Mouse (Mus musculus): ENCODE results near the gene Rtn4r. TPM values are rescaled to one million over a fixed set of nuclear protein-coding genes. Genes with fewer than 3 reads are reported as not detected.
A peak's percentile ranks its signal among the peaks of the same experiment; 100 is the strongest.

The Rtn4r gene
- total and polyA plus RNA-seq, 2 experiments from 2014 or later, result 28.0 to 33.5 TPM

DNA sequence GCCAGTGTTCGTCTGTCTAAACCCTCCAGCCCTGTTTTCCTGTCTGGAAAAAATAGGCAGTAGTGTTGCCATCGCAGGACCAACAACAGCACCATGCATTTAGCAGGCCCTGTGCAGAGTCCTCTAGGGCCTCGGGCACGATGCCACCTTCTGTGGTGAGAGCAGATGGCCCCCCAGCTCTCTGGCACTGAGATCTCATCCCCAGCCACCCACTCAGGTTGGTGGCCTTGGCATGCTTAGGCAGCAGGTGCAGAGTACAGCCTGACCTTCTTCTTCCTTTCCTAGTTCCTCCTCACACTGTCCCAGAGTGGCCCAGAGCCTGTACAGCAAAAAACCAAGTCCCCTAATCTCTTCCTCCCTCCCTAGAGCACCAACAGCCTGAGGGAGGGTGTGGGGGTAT, 3.4 kb upstream of the Rtn4r start:
- no peak overlapping the region for H3K27ac ChIP-seq (ENCODE audit: low read depth, low read length)
- H3K4me3 ChIP-seq (ENCODE audit: low read depth, low read length), result no peak overlapping the region
- ATAC-seq, result no peak
- TF ChIP-seq CTCF (IDR thresholded peaks at IDR 0.05; ENCODE audit: low read depth), result no peak
- no peaks in the 10 kb centered on the region for H3K27me3 ChIP-seq (ENCODE audit: insufficient read depth, low read length)
- no peak overlapping the region for H3K4me2 ChIP-seq (ENCODE audit: low read depth)
- H3K4me1 ChIP-seq (ENCODE audit: insufficient read depth), result peaks cover 8% of the 10 kb centered on the region; the same call in 1 of the 2 replicates
- H3K9ac ChIP-seq, result no peak overlapping the region
- no peaks in the 10 kb centered on the region for H3K36me3 ChIP-seq (ENCODE audit: insufficient read depth)
- no peak for DNase-seq
- no peaks in the 10 kb centered on the region for H3K9me3 ChIP-seq (ENCODE audit: low read length)
- 40% methylated on average over 4 of the region's 4 CpGs for WGBS

DNA sequence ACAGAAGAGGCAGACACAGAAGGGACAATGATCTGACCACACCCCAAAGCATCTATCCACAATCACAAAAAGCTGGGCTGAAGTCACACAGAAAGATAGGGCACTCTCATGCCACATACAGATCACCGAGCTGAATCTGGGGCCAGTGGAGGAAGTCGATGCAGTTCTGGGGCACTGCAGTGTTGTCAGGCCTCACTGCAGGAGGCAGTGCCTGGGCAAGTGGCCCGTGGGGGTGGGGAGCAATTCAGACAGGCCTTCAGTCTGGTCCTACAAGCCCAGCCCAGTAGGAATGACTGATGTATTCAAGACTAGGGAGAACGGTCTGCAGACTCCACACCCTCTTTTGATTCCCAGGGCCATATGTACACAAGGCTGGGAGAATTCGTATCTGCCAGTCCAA, 2.8 kb upstream of the Rtn4r start:
- ATAC-seq (no peak), DNase-seq (no peak)
- no peak overlapping the region for H3K27ac ChIP-seq (ENCODE audit: low read depth, low read length)
- 31% methylated on average over 5 of the region's 5 CpGs for WGBS
- H3K4me2 ChIP-seq (ENCODE audit: low read depth), result no peak overlapping the region
- no peak overlapping the region for H3K4me3 ChIP-seq (ENCODE audit: low read depth, low read length)
- H3K9me3 ChIP-seq (ENCODE audit: low read length), result no peaks in the 10 kb centered on the region
- no peak overlapping the region for H3K9ac ChIP-seq
- no peaks in the 10 kb centered on the region for H3K27me3 ChIP-seq (ENCODE audit: insufficient read depth, low read length)
- no peak for TF ChIP-seq CTCF (IDR thresholded peaks at IDR 0.05; ENCODE audit: low read depth)
- H3K36me3 ChIP-seq (ENCODE audit: insufficient read depth), result no peaks in the 10 kb centered on the region
- peaks cover 14% of the 10 kb centered on the region; the same call in 1 of the 2 replicates for H3K4me1 ChIP-seq (ENCODE audit: insufficient read depth)

DNA sequence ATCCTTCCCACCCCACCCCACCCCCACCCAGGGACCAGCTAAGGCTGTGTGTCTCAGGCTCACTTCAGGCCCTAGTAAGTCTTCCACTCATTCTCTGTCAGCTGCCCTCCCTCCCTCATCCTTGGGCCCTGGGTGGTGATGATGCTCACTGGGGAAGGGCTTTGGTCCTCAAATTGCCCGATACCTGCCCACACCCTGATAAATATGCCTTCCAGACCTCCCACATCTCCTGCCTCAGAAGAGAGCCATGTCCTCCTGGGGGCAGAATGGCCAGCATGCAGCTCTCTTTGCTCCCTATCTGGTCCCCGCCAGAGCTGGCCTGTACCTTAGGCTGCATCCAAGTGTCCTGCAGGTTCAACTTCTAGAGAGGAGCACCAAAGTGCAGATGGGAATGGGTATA, 2.3 kb upstream of the Rtn4r start:
- ATAC-seq, result no peak
- no peak for TF ChIP-seq CTCF (IDR thresholded peaks at IDR 0.05; ENCODE audit: low read depth)
- Histone ChIP-seq H3K4me2 (ENCODE audit: low read depth) (no peak overlapping the region), H3K4me3 (ENCODE audit: low read depth, low read length) (no peak overlapping the region), H3K9me3 (ENCODE audit: low read length) (no peaks in the 10 kb centered on the region), H3K36me3 (ENCODE audit: insufficient read depth) (no peaks in the 10 kb centered on the region), H3K9ac (no peak overlapping the region), H3K27me3 (ENCODE audit: insufficient read depth, low read length) (no peaks in the 10 kb centered on the region), H3K27ac (ENCODE audit: low read depth, low read length) (no peak overlapping the region), H3K4me1 (ENCODE audit: insufficient read depth) (peaks cover 16% of the 10 kb centered on the region; the same call in 1 of the 2 replicates)
- DNase-seq, result no peak
- WGBS, result 85% methylated on average over 2 of the region's 2 CpGs

DNA sequence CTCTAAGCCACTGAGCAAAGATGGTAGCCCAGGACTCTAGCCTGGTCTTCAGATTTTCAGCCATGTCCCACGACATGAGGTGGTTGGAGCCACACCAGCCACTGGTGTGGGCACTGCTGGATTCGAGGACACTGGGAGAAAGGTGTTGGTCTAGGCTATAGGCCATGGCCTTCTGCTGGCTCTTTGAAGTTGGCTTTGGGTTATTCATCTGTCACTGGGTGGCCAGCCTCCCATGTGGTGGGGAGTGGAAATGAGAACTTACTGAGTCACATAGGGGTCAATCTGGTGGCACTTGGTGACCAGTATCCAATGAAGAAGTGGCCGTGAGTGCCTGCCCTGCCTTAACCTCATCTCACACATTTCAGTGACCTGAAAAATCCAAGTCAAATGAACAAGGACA, 1.2 kb upstream of the Rtn4r start:
- no peak overlapping the region for H3K9ac ChIP-seq
- no peak overlapping the region for H3K4me2 ChIP-seq (ENCODE audit: low read depth)
- H3K27me3 ChIP-seq (ENCODE audit: insufficient read depth, low read length), result no peaks in the 10 kb centered on the region
- TF ChIP-seq CTCF (IDR thresholded peaks at IDR 0.05; ENCODE audit: low read depth), result no peak
- no peak for ATAC-seq
- H3K9me3 ChIP-seq (ENCODE audit: low read length), result no peaks in the 10 kb centered on the region
- H3K4me1 ChIP-seq (ENCODE audit: insufficient read depth), result peaks cover 25% of the 10 kb centered on the region; the same call in 1 of the 2 replicates
- no peaks in the 10 kb centered on the region for H3K36me3 ChIP-seq (ENCODE audit: insufficient read depth)
- no peak overlapping the region for H3K27ac ChIP-seq (ENCODE audit: low read depth, low read length)
- no peak overlapping the region for H3K4me3 ChIP-seq (ENCODE audit: low read depth, low read length)
- 80% methylated on average over 3 of the region's 3 CpGs for WGBS
- DNase-seq, result no peak

DNA sequence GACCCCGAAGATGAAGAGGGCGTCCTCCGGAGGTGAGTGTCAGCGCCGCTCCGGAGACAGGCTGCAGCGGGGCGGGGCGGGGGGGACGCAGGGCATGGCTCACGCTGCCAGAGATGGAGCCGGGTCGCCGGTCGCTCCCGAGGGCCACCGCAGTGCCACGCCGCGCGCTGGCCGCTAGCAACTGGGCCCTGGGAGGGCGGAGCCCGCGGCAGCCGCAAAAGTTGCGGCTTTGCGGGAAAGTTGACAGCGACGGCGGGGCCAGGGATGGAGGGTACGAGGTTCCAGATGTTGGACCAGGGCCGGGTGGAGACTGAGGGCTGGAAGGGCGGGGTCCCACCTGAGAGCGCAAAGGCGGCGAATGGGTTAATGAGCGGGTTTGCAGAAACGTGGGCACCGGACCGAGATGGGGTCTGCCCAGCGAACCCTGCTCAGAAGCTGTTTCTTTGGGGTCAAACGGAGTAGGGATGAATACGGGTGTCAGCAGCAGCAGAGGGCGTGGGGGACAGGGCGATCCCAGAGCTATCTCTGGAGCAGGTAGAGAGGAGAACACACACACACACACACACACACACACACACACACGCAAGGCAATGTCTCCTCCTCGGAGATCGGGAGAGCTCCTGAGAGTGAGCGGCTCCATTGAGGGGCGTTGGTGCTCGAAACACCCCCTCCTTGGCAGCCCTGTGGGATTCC, 575 bp downstream of the Rtn4r start:
- H3K9ac ChIP-seq, result peak overlapping the region; percentile 89
- H3K27me3 ChIP-seq (ENCODE audit: insufficient read depth, low read length), result no peaks in the 10 kb centered on the region
- DNase-seq, result peak; percentile 57
- ATAC-seq, result peak; percentile 27
- H3K36me3 ChIP-seq (ENCODE audit: insufficient read depth), result no peaks in the 10 kb centered on the region
- under 1% methylated on average over 52 of the region's 52 CpGs for WGBS
- no peaks in the 10 kb centered on the region for H3K9me3 ChIP-seq (ENCODE audit: low read length)
- peak overlapping the region; percentile 65 for H3K4me3 ChIP-seq (ENCODE audit: low read depth, low read length)
- TF ChIP-seq CTCF (IDR thresholded peaks at IDR 0.05; ENCODE audit: low read depth), result no peak
- H3K27ac ChIP-seq (ENCODE audit: low read depth, low read length), result peak overlapping the region; percentile 86
- peak overlapping the region; percentile 76 for H3K4me2 ChIP-seq (ENCODE audit: low read depth)
- peaks cover 25% of the 10 kb centered on the region; the same call in 1 of the 2 replicates for H3K4me1 ChIP-seq (ENCODE audit: insufficient read depth)

DNA sequence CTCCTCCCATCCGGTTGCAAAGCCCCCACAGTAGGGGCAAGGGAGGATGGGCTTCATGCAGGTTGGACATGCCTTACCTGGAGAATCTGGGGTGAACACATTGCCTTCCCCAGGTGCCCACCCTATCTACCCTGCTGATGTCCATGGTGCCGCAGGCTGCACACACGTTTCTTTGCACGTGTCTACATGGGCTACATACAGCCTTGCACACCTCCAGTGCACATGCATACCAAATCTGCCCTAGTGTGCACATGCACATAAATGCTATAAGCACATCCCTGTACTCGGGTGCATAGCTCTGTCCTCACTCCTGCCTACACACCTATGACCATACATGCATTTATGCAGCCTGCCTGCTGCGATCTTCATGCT, 1.1 kb downstream of the Rtn4r start:
- no peaks in the 10 kb centered on the region for H3K27me3 ChIP-seq (ENCODE audit: insufficient read depth, low read length)
- no peaks in the 10 kb centered on the region for H3K9me3 ChIP-seq (ENCODE audit: low read length)
- peak overlapping the region; percentile 86; the same call in 1 of the 2 replicates for H3K27ac ChIP-seq (ENCODE audit: low read depth, low read length)
- DNase-seq (peak; percentile 59), ATAC-seq (peak; percentile 2; the same call in 1 of the 2 replicates)
- 0 out of 2 replicates have a peak, but pooled peaks cover 3% of the 10 kb centered on the region for H3K36me3 ChIP-seq (ENCODE audit: insufficient read depth)
- H3K9ac ChIP-seq, result peak overlapping the region; percentile 89
- no peak for TF ChIP-seq CTCF (IDR thresholded peaks at IDR 0.05; ENCODE audit: low read depth)
- H3K4me1 ChIP-seq (ENCODE audit: insufficient read depth), result peaks cover 25% of the 10 kb centered on the region; the same call in 1 of the 2 replicates
- WGBS, result 43% methylated on average over 6 of the region's 6 CpGs
- peak overlapping the region; percentile 76 for H3K4me2 ChIP-seq (ENCODE audit: low read depth)
- peak overlapping the region; percentile 65 for H3K4me3 ChIP-seq (ENCODE audit: low read depth, low read length)

DNA sequence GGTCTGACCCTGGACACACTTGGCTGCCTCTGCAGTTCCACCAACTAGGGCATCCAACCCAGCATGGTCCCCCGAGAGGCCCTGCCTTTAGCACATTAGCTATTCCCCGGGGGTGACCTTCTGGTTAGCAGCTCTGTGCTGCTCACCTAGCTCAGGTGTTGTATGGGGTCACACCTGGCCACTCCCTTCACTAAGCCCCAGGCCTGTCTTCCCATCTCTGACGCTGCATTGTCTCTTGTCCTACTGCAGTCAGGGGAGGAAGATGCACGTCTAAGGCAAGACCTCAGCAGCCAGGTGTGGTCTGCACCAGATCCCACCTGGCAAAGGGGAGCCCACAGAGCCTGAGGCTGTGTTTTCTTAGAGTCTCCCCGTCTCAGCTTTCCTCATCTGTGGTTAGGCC, 2.0 kb downstream of the Rtn4r start:
- peaks cover 25% of the 10 kb centered on the region; the same call in 1 of the 2 replicates for H3K4me1 ChIP-seq (ENCODE audit: insufficient read depth)
- TF ChIP-seq CTCF (IDR thresholded peaks at IDR 0.05; ENCODE audit: low read depth), result no peak
- H3K36me3 ChIP-seq (ENCODE audit: insufficient read depth), result 0 out of 2 replicates have a peak, but pooled peaks cover 3% of the 10 kb centered on the region
- no peak for DNase-seq
- no peak for ATAC-seq
- WGBS, result 65% methylated on average over 5 of the region's 5 CpGs
- H3K4me2 ChIP-seq (ENCODE audit: low read depth), result peak overlapping the region; percentile 76
- H3K27ac ChIP-seq (ENCODE audit: low read depth, low read length), result no peak overlapping the region
- peak overlapping the region; percentile 65 for H3K4me3 ChIP-seq (ENCODE audit: low read depth, low read length)
- H3K9me3 ChIP-seq (ENCODE audit: low read length), result no peaks in the 10 kb centered on the region
- H3K27me3 ChIP-seq (ENCODE audit: insufficient read depth, low read length), result no peaks in the 10 kb centered on the region
- peak overlapping the region; percentile 89; the same call in 1 of the 2 replicates for H3K9ac ChIP-seq
